Mouse (Mus musculus) forebrain, embryonic 12.5 days (tissue): ENCODE measurements at regions not wholly inside any gene's neighbourhood (a gene's known extent, or its start where the extent isn't known, plus 50 kb on each side); places are given as distances from the start of the nearest gene placed in this dataset.

Experiments used
- ATAC-seq: fragments of 200-750 bp; cut with Nextera tagmentation; 2 replicates; pipeline ENCODE4 v1.8.0; 2017; ENCODE audit warnings: moderate TSS enrichment; ENCODE audit not compliant: low FRiP score
- H3K27ac ChIP-seq: fragments of 300-500 bp; sonication (generic); 2 replicates; pipeline ENCODE4 v1.5.1; 2016; ENCODE audit warnings: mild to moderate bottlenecking
- H3K27me3 ChIP-seq: fragments of 300-500 bp; sonication (generic); 2 replicates; pipeline ENCODE4 v1.6.1; 2016; ENCODE audit warnings: mild to moderate bottlenecking
- H3K36me3 ChIP-seq: fragments of 300-500 bp; sonication (generic); replicated peaks from 2 replicates; pipeline ENCODE4 v1.6.1; 2016; ENCODE audit warnings: mild to moderate bottlenecking
- H3K4me1 ChIP-seq: fragments of 300-500 bp; sonication (generic); 2 replicates; pipeline ENCODE4 v1.6.1; 2016
- H3K4me2 ChIP-seq: fragments of 300-500 bp; sonication (generic); 2 replicates; pipeline ENCODE4 v1.6.1; 2016; ENCODE audit warnings: mild to moderate bottlenecking, moderate library complexity
- H3K4me3 ChIP-seq: fragments of 300-500 bp; sonication (generic); replicated peaks from 2 replicates; pipeline ENCODE4 v1.5.1; 2016; ENCODE audit warnings: mild to moderate bottlenecking
- H3K9ac ChIP-seq: fragments of 300-500 bp; sonication (generic); 2 replicates; pipeline ENCODE4 v1.6.1; 2016; ENCODE audit warnings: mild to moderate bottlenecking
- H3K9me3 ChIP-seq: fragments of 300-500 bp; sonication (generic); 2 replicates; pipeline ENCODE4 v1.6.1; 2016
- WGBS: fragments of 180-500 bp; shearing (Covaris S2); methylation state at CpG from one replicate; pipeline ENCODE4 v1.1.7; 2016; 5-methylcytosine and 5-hydroxymethylcytosine counted together

DNA sequence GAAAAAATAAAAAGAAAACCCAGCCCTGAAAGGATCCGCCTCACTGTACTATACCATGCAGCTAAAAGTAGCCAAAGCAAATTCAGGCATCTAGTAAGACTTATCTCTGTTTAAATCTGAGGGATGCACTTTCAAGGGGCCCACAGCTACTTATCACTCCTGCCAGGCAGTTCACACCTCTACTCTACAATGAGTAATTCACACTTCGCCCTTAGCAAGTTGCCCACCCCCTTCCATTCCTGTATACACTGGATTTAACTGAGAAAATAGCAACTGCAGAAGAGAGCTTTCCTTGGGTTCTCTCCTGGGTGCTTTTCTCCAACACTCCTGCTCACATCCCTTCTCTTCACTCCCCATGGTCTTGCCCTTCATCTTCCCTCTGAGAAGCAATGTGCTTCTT lies 142.4 kb upstream of the Mgat5 start:
- Histone ChIP-seq H3K36me3 (no peaks in the 10 kb centered on the region), H3K4me3 (no peak overlapping the region), H3K9ac (no peak overlapping the region), H3K27me3 (no peaks in the 10 kb centered on the region), H3K4me2 (no peak overlapping the region), H3K27ac (no peak overlapping the region), H3K4me1 (no peaks in the 10 kb centered on the region), H3K9me3 (no peaks in the 10 kb centered on the region)
- 90% methylated on average over 2 of the region's 2 CpGs for WGBS
- no peak for ATAC-seq

DNA sequence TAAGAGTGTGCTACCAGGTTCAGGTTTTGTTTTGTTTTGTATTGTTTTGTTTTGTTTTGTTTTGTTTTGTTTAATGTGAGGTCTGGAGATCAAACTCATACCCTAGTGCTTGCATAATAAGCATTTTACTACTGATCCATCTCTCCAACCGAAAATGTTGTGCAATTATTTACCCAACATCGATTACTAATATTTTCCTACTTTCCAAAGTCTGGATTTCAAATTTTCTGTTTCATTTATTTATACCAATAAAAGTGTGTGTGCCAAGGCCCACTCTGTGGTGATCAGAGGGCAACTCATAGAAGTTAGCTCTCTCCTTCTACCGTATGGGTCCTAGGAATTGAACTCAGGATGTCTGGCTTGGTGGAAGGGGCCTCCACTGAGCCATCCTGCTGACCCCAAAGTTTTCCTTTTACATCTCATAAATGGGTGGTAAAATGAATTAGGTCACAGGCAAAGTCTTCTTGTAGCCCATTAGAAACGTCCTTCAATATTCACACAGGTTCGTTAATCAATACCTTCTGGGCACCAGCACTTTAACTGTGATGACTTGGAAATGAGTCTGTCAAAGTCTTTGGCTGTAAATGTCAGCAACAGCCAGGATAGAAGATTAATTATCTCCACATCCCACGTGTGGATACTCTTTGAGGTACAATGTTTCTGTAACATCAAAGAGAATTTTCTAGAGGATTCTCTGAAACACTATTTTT lies 158.9 kb upstream of the Mgat5 start:
- H3K9me3 ChIP-seq = no peaks in the 10 kb centered on the region
- no peak overlapping the region for H3K4me3 ChIP-seq
- 79% methylated on average over 6 of the region's 6 CpGs for WGBS
- ATAC-seq = no peak
- no peaks in the 10 kb centered on the region for H3K36me3 ChIP-seq
- no peak overlapping the region for H3K9ac ChIP-seq
- no peak overlapping the region for H3K27ac ChIP-seq
- H3K27me3 ChIP-seq = no peaks in the 10 kb centered on the region
- no peak overlapping the region for H3K4me2 ChIP-seq
- H3K4me1 ChIP-seq = no peaks in the 10 kb centered on the region

DNA sequence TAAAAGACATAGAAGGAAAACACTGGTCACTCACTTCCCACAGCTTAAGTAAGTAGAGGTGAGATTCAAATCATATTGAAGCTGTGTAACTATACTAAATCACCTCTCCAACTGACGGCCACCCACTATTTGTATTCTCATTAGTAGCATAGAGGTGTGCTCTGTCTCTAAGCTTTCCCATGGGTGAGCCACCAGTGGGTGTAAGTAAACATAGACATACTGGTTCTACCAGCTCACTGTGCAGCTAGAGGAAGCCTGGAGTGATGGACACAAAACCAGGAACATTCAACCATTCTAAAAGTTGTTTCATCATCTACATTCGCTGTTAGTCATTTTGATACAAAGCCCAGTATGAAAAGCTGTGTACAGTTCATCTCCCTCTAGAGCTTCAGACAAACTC lies 170.1 kb upstream of the Mgat5 start:
- 92% methylated on average over 2 of the region's 2 CpGs for WGBS

DNA sequence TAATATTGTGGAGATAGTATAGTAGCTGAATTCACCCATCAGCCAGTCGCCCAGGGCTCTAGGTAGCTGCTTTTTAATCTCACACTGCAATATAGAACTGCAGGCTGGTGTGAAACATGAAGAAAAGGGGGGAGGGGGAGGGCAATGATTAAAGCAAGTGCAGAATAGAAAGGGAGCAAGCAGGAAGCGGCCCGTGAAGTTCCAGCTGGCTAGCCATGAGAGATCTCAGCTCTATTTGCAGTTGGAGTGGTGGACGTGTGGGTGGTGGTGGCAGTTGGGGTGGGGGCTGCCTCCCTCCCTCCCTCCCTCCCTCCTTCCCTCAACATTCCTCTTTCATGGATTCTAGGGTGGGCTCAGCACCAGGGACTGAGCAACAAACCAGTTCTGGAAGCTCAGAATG lies 173.3 kb upstream of the Mgat5 start:
- 0 out of 2 replicates have a peak, but pooled peaks have one; percentile 36 for ATAC-seq

More for the DNA sequence above, 170.1 kb upstream of the Mgat5 start:
- Histone ChIP-seq H3K9me3 (no peaks in the 10 kb centered on the region), H3K36me3 (no peaks in the 10 kb centered on the region), H3K27me3 (no peaks in the 10 kb centered on the region), H3K9ac (no peak overlapping the region), H3K4me3 (no peak overlapping the region), H3K4me2 (no peak overlapping the region), H3K27ac (no peak overlapping the region), H3K4me1 (no peaks in the 10 kb centered on the region)
- ATAC-seq = no peak

DNA sequence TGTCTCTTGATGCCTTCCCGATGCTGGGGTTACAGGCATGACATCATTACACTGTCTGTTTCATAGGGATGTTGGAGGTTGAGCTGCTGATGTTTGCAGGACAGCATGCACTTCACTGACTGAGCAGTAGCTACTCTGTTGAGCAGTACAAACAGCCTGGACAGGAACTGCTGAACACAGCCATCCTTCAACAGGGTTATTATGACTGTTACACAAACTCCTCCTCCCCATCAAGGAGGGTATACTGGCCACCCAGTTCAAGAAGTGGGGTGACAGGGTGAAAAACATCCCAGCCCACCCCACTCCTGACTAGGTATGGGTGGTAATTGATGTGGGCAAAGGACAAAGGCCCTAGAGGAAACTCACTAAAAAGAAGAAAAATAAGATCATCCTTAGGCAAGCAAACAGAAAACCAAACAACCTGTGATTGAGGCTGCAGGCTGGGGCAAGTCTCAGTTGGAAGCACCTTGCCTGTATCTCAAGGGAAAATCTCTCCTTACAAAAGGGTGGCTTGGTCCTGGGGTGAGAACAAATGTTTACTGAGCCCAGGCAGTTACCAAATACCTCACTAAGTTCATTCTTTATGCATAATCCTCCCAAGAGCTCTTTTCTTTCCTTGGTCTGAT lies 175.8 kb upstream of the Mgat5 start:
- ATAC-seq = no peak
- Histone ChIP-seq H3K4me3 (no peak overlapping the region), H3K27me3 (no peaks in the 10 kb centered on the region), H3K4me2 (no peak overlapping the region), H3K9me3 (no peaks in the 10 kb centered on the region), H3K4me1 (no peaks in the 10 kb centered on the region), H3K36me3 (no peaks in the 10 kb centered on the region), H3K9ac (no peak overlapping the region), H3K27ac (no peak overlapping the region)
- WGBS = 88% methylated on average over 1 of the region's 1 CpGs

More for the DNA sequence above, 173.3 kb upstream of the Mgat5 start:
- H3K27me3 ChIP-seq = no peaks in the 10 kb centered on the region
- no peaks in the 10 kb centered on the region for H3K4me1 ChIP-seq
- no peak overlapping the region for H3K4me3 ChIP-seq
- H3K9ac ChIP-seq = no peak overlapping the region
- no peaks in the 10 kb centered on the region for H3K36me3 ChIP-seq
- H3K4me2 ChIP-seq = no peak overlapping the region
- WGBS = 21% methylated on average over 4 of the region's 4 CpGs
- no peak overlapping the region for H3K27ac ChIP-seq
- no peaks in the 10 kb centered on the region for H3K9me3 ChIP-seq

DNA sequence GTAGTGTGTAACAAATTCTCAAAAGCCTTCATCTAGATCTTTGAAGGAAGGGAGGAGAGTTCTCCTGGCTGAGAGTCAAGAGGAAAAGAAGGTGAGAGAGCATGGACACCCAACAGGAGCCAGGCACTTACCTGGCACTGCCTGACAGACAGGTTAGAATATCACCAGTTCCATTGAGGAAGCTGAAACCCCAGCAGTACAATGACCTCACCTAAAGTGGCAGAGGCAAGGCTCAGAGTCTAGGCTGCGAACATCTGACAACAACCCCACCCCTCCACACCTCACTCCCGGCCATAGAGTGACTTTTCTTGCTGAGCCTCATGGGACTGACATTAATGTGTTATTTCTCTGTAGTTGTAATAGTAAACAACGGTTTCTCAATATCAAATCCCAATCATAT lies 181.7 kb upstream of the Mgat5 start:
- WGBS = 83% methylated on average over 3 of the region's 3 CpGs
- Histone ChIP-seq H3K27me3 (no peaks in the 10 kb centered on the region), H3K36me3 (no peaks in the 10 kb centered on the region), H3K9me3 (no peaks in the 10 kb centered on the region), H3K4me2 (no peak overlapping the region), H3K9ac (no peak overlapping the region), H3K27ac (no peak overlapping the region), H3K4me1 (no peaks in the 10 kb centered on the region), H3K4me3 (no peak overlapping the region)
- ATAC-seq = no peak

DNA sequence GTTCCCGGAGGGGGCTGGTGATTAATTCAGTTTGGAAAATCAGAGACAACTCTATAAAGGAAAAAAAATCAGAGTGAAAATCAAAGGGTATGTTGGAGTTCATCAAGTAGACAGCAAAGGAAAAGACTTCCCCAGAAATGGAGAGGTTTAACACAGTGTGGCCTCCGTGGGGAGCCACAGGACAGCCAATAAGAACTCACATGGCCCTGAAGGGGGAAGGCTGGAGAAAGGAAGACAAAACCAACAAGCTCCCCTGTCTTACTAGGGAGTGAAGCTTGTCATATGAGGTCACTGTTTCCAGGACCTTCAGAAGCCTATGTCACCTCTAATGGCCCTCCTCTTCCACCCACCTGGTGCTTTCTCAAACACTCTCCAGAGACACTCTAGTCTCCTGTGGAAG lies 187.1 kb upstream of the Nckap5 start:
- peaks cover 17% of the 10 kb centered on the region for H3K4me1 ChIP-seq
- no peak overlapping the region for H3K27ac ChIP-seq
- no peak for ATAC-seq
- no peak overlapping the region for H3K4me2 ChIP-seq
- no peaks in the 10 kb centered on the region for H3K36me3 ChIP-seq
- H3K9ac ChIP-seq = no peak overlapping the region
- H3K4me3 ChIP-seq = no peak overlapping the region
- WGBS = 73% methylated on average over 2 of the region's 2 CpGs
- no peaks in the 10 kb centered on the region for H3K9me3 ChIP-seq
- H3K27me3 ChIP-seq = no peaks in the 10 kb centered on the region

DNA sequence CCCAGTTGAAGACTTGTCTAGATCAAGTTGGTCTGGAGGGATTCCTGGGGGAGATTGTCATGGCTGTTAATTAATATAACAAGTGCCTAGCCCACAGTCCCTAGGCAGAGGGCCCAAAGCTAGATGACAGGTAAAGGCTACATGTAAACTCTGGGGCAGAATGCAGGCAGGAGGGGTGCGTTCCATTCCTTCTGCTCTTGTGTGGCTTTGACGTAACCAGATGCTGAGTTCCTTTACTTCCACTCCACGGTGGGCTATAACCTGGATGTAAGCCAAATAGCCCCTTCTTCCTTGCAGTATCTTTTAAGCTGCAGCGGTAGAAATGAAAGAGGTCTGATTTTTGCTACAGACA lies 185.3 kb upstream of the Nckap5 start:
- Histone ChIP-seq H3K9me3 (no peaks in the 10 kb centered on the region), H3K4me3 (no peak overlapping the region), H3K36me3 (no peaks in the 10 kb centered on the region), H3K4me1 (peaks cover 20% of the 10 kb centered on the region), H3K4me2 (no peak overlapping the region), H3K9ac (no peak overlapping the region), H3K27me3 (no peaks in the 10 kb centered on the region), H3K27ac (peak overlapping the region; percentile 77; the same call in 1 of the 2 replicates)
- ATAC-seq = 0 out of 2 replicates have a peak, but pooled peaks have one; percentile 18
- WGBS = 74% methylated on average over 4 of the region's 4 CpGs

DNA sequence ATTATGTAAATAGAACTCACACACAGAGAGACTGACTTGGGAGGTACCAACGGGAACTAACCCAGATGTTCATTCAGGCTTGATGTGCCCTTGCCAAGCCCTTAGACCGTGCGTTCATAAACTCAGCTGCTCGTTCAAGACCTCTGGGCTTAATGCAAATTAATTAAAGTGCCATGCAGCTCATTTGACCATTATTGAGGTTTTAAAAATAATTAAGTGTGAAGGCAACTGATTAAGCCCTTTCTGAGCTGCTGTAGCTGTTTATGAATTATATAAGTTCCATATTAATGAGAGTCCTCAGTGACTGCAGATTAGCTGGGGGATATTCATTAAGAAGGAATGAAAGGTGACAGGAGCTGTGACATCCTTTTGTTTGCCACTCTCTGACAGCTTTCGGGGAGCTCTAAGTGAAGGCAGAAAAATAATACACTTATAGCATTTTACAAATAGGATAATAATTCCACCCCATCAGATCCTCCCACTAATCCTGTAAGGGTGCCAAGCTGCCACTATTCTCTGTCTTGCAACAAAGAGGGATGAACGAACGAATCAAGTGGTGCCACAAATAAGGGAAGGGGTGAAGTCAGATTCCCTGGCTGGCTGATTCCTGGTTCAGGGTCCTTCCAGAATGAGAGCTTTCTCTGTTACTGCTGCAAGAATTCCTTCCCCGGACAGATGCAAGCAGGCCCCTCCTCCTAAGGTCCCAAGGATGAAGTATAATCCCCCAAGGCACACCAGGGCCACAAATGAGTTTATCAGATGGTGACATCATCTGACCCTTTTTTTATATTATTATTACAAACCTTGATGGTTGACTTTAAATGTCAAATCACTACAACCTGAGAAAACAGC lies 184.7 kb upstream of the Nckap5 start:
- ATAC-seq = peak; percentile 82
- H3K9ac ChIP-seq = no peak overlapping the region
- peak overlapping the region; percentile 77 for H3K27ac ChIP-seq
- no peaks in the 10 kb centered on the region for H3K9me3 ChIP-seq
- no peaks in the 10 kb centered on the region for H3K27me3 ChIP-seq
- H3K4me3 ChIP-seq = no peak overlapping the region
- peaks cover 20% of the 10 kb centered on the region for H3K4me1 ChIP-seq
- H3K36me3 ChIP-seq = no peaks in the 10 kb centered on the region
- H3K4me2 ChIP-seq = no peak overlapping the region
- WGBS = 20% methylated on average over 8 of the region's 8 CpGs

DNA sequence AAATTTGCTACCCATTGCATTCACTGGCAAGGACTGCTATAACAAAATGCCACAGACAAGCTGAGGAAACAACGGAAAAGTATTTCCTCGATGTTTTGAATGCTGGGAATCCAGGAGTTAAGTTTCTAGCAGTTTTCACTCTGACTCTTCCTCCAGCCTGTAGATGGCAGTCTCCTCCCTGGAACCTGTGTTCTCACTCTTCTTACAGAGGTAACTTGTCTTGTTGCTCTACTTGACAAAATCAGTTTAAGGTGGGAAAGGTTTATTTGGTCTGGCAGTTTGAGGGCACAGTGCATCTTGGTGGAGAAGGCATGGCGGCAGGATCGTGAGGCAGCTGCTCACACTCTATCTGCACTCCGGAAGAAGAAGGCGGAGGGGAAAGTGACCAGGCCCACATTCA lies 181.3 kb upstream of the Nckap5 start:
- no peak for ATAC-seq
- H3K4me3 ChIP-seq = no peak overlapping the region
- no peak overlapping the region for H3K9ac ChIP-seq
- no peaks in the 10 kb centered on the region for H3K27me3 ChIP-seq
- no peak overlapping the region for H3K4me2 ChIP-seq
- 70% methylated on average over 6 of the region's 6 CpGs for WGBS
- no peaks in the 10 kb centered on the region for H3K36me3 ChIP-seq
- no peaks in the 10 kb centered on the region for H3K9me3 ChIP-seq
- H3K27ac ChIP-seq = no peak overlapping the region
- H3K4me1 ChIP-seq = peaks cover 20% of the 10 kb centered on the region

DNA sequence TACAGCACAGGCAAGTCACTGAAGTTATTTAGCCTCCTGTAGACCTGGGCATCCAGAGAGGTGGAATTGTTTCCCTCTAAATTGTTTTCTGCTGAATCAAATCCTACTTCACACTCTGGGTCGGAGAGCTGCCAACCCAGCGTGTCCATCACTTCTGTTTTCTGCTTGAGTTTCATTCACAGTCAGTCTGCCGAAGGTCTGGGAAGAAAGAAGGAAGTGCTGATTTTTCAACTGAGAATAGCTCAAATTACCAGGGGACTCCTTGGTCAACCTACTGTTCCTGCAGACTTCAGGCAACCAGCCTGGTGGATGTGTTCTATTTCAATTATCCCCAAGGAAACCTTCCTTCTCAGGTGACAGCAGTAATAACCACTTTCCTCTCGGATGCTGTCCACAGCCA lies 179.1 kb upstream of the Nckap5 start:
- WGBS = 79% methylated on average over 4 of the region's 4 CpGs
- no peak for ATAC-seq
- no peaks in the 10 kb centered on the region for H3K9me3 ChIP-seq
- no peak overlapping the region for H3K9ac ChIP-seq
- no peaks in the 10 kb centered on the region for H3K36me3 ChIP-seq
- H3K4me1 ChIP-seq = peaks cover 9% of the 10 kb centered on the region; the same call in 1 of the 2 replicates
- no peak overlapping the region for H3K27ac ChIP-seq
- H3K4me2 ChIP-seq = no peak overlapping the region
- no peak overlapping the region for H3K4me3 ChIP-seq
- H3K27me3 ChIP-seq = no peaks in the 10 kb centered on the region

DNA sequence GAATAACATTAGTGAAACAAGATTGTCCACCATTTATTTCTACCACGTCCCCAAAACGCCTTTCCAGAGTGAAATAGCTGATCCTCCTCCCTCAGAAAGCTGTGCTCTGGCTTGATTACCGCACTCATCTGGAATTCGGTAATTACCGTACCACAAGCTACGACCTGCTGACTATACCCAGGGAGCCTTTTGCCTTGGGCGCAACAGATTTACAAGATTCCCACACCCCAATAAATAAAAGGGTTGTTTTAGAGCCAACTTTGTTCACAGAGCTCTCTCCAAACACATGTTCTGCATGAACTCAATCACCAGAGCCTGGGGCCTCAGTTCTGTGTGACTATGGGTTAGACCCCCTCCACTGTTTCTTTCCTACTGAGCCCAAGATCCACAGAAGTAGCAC lies 171.1 kb upstream of the Nckap5 start:
- Histone ChIP-seq H3K4me3 (no peak overlapping the region), H3K4me2 (no peak overlapping the region), H3K9me3 (no peaks in the 10 kb centered on the region), H3K4me1 (0 out of 2 replicates have a peak, but pooled peaks cover 3% of the 10 kb centered on the region), H3K36me3 (no peaks in the 10 kb centered on the region), H3K27me3 (0 out of 2 replicates have a peak, but pooled peaks cover 2% of the 10 kb centered on the region), H3K9ac (no peak overlapping the region), H3K27ac (no peak overlapping the region)
- WGBS = 64% methylated on average over 7 of the region's 7 CpGs
- no peak for ATAC-seq
